Mouse (Mus musculus) liver, embryonic 15.5 days (tissue): ENCODE measurements around the gene Snrpd2. TPM values are rescaled to one million over a fixed set of nuclear protein-coding genes. Genes with fewer than 3 reads are reported as not detected.
A peak's percentile ranks its signal among the peaks of the same experiment; 100 is the strongest.

ENCODE experiments used
- ATAC-seq: fragments of 200-750 bp; cut with Nextera tagmentation; 2 replicates; pipeline ENCODE4 v1.8.0; 2017; ENCODE audit warnings: moderate number of reproducible peaks, mild to moderate bottlenecking, moderate library complexity; ENCODE audit not compliant: insufficient read depth
- H3K27ac ChIP-seq: fragments of 300-500 bp; sonication (generic); replicated peaks from 2 replicates; pipeline ENCODE4 v1.5.1; 2015; ENCODE audit warnings: mild to moderate bottlenecking, inconsistent platforms
- H3K27me3 ChIP-seq: fragments of 300-500 bp; sonication (generic); 2 replicates; pipeline ENCODE4 v1.6.1; 2015; ENCODE audit warnings: mild to moderate bottlenecking, inconsistent platforms
- H3K36me3 ChIP-seq: fragments of 300-500 bp; sonication (generic); replicated peaks from 2 replicates; pipeline ENCODE4 v1.6.1; 2015; ENCODE audit warnings: moderate library complexity, mild to moderate bottlenecking, inconsistent platforms
- H3K4me1 ChIP-seq: fragments of 300-500 bp; sonication (generic); replicated peaks from 2 replicates; pipeline ENCODE4 v1.6.1; 2015; ENCODE audit warnings: inconsistent platforms
- H3K4me2 ChIP-seq: fragments of 300-500 bp; sonication (generic); 2 replicates; pipeline ENCODE4 v1.6.1; 2015; ENCODE audit warnings: moderate library complexity, mild to moderate bottlenecking, inconsistent platforms
- H3K4me3 ChIP-seq: fragments of 300-500 bp; sonication (generic); replicated peaks from 2 replicates; pipeline ENCODE4 v1.5.1; 2015; ENCODE audit warnings: mild to moderate bottlenecking, inconsistent platforms
- H3K9ac ChIP-seq: fragments of 300-500 bp; sonication (generic); 2 replicates; pipeline ENCODE4 v1.6.1; 2015; ENCODE audit warnings: moderate library complexity, mild to moderate bottlenecking, inconsistent platforms
- H3K9me3 ChIP-seq: fragments of 300-500 bp; sonication (generic); replicated peaks from 2 replicates; pipeline ENCODE4 v1.6.1; 2016; ENCODE audit warnings: inconsistent platforms
- WGBS: fragments of 180-500 bp; shearing (Covaris S2); methylation state at CpG from one replicate; pipeline ENCODE4 v1.1.7; 2015; ENCODE audit warnings: mixed read lengths; ENCODE audit not compliant: insufficient replicate concordance; 5-methylcytosine and 5-hydroxymethylcytosine counted together
- polyA plus RNA-seq: library from polyadenylated mRNA; unstranded; fragments of >200 nt; fragmentation: Nextera tagmentation; extraction: Ambion mirVana; gene quantifications from 2 replicates; pipeline ENCODE4 v1.2.1, GENCODE M21; 2015

Snrpd2 gene
- 52.8 and 55.6 TPM in 2 replicates for polyA plus RNA-seq

GRCm38 (mm10) chr7:19149626-19150025 is at the start of gene Snrpd2:
Gene Snrpd2 (plus strand): TSS chr7:19149722.
- under 1% methylated on average over 24 of the region's 24 CpGs for WGBS
- Histone ChIP-seq H3K4me1 (peaks cover 30% of the 10 kb centered on the region), H3K36me3 (peaks cover 28% of the 10 kb centered on the region), H3K9me3 (no peaks in the 10 kb centered on the region), H3K4me2 (peak within 1 kb of the TSS; percentile 97), H3K27ac (peak within 1 kb of the TSS; percentile 87), H3K4me3 (peak within 1 kb of the TSS; percentile 64), H3K27me3 (0 out of 2 replicates have a peak, but pooled peaks cover 9% of the 10 kb centered on the region), H3K9ac (peak within 1 kb of the TSS; percentile 76)
- ATAC-seq: peak; percentile 86

GRCm38 (mm10) chr7:19100290-19100689 is 49.2 kb upstream of the Snrpd2 start:
- no peak overlapping the region for H3K27ac ChIP-seq
- H3K9me3 ChIP-seq: no peaks in the 10 kb centered on the region
- no peak overlapping the region for H3K9ac ChIP-seq
- no peak for ATAC-seq
- H3K27me3 ChIP-seq: peaks cover 62% of the 10 kb centered on the region
- H3K36me3 ChIP-seq: no peaks in the 10 kb centered on the region
- H3K4me2 ChIP-seq: no peak overlapping the region
- H3K4me3 ChIP-seq: no peak overlapping the region
- H3K4me1 ChIP-seq: peaks cover 22% of the 10 kb centered on the region
- 47% methylated on average over 1 of the region's 1 CpGs for WGBS

DNA sequence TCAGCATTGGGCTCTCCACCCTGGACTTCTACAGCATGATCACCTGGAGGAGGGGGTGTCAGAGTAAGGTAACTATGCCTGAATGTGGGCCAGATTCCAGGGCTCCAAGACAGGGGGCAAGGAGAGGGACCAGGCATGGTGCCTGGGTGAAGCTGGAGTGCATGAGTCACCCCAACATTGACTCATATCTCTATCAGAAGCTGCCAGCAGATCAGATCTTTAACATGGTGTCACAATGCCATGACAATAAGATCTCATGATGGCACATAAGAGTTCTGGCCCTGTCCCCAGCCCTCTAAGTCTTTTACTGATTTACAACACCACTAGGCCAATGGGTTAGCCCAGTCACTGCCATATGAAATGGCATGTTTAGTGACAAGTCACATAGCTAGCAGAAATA is 45.8 kb upstream of the Snrpd2 start:
- Histone ChIP-seq H3K27me3 (peaks cover 42% of the 10 kb centered on the region), H3K9me3 (no peaks in the 10 kb centered on the region), H3K4me2 (no peak overlapping the region), H3K27ac (no peak overlapping the region), H3K4me1 (0 out of 2 replicates have a peak, but pooled peaks cover 3% of the 10 kb centered on the region), H3K36me3 (no peaks in the 10 kb centered on the region), H3K9ac (no peak overlapping the region), H3K4me3 (no peak overlapping the region)
- ATAC-seq: no peak

DNA sequence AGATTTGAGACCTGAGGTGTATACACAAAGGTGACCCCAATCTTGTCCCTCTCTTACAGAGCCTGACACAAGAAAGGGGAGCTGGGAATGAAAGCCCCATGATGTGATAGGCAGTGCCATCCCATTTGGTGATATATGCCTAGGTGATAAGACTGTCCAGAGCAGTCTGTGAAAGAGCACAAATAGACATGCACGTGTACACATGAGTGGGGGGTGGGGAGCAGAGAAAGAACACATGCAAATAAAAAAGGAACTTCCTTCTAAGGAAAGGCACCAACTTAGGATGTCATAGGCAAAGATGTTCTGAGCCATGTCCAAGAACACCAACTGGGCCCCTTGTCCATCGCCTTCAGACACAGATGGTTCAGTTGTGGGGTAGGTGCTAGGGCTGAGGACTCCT is 45.0 kb upstream of the Snrpd2 start:
- Histone ChIP-seq H3K27ac (no peak overlapping the region), H3K9ac (no peak overlapping the region), H3K4me1 (0 out of 2 replicates have a peak, but pooled peaks cover 3% of the 10 kb centered on the region), H3K4me3 (no peak overlapping the region), H3K36me3 (no peaks in the 10 kb centered on the region), H3K4me2 (no peak overlapping the region), H3K27me3 (peaks cover 37% of the 10 kb centered on the region), H3K9me3 (no peaks in the 10 kb centered on the region)
- 42% methylated on average over 2 of the region's 2 CpGs for WGBS
- ATAC-seq: no peak

- no peaks in the 10 kb centered on the region for H3K36me3 ChIP-seq
- ATAC-seq: no peak
Observed at GRCm38 (mm10) chr7:19107436-19107835, 42.1 kb upstream of the Snrpd2 start.

GRCm38 (mm10) chr7:19109565-19109964 is 40.0 kb upstream of the Snrpd2 start:
- 0 out of 2 replicates have a peak, but pooled peaks cover 3% of the 10 kb centered on the region for H3K4me1 ChIP-seq
- no peak overlapping the region for H3K27ac ChIP-seq
- 46% methylated on average over 1 of the region's 1 CpGs for WGBS
- H3K36me3 ChIP-seq: no peaks in the 10 kb centered on the region
- no peak overlapping the region for H3K4me3 ChIP-seq
- H3K9ac ChIP-seq: no peak overlapping the region
- ATAC-seq: no peak
- H3K27me3 ChIP-seq: peaks cover 38% of the 10 kb centered on the region
- no peaks in the 10 kb centered on the region for H3K9me3 ChIP-seq
- no peak overlapping the region for H3K4me2 ChIP-seq

More at GRCm38 (mm10) chr7:19107436-19107835, 42.1 kb upstream of the Snrpd2 start:
- Histone ChIP-seq H3K4me3 (no peak overlapping the region), H3K4me1 (0 out of 2 replicates have a peak, but pooled peaks cover 3% of the 10 kb centered on the region), H3K27me3 (peaks cover 34% of the 10 kb centered on the region), H3K9ac (no peak overlapping the region), H3K27ac (no peak overlapping the region), H3K9me3 (no peaks in the 10 kb centered on the region), H3K4me2 (no peak overlapping the region)
- WGBS: 27% methylated on average over 3 of the region's 3 CpGs

DNA sequence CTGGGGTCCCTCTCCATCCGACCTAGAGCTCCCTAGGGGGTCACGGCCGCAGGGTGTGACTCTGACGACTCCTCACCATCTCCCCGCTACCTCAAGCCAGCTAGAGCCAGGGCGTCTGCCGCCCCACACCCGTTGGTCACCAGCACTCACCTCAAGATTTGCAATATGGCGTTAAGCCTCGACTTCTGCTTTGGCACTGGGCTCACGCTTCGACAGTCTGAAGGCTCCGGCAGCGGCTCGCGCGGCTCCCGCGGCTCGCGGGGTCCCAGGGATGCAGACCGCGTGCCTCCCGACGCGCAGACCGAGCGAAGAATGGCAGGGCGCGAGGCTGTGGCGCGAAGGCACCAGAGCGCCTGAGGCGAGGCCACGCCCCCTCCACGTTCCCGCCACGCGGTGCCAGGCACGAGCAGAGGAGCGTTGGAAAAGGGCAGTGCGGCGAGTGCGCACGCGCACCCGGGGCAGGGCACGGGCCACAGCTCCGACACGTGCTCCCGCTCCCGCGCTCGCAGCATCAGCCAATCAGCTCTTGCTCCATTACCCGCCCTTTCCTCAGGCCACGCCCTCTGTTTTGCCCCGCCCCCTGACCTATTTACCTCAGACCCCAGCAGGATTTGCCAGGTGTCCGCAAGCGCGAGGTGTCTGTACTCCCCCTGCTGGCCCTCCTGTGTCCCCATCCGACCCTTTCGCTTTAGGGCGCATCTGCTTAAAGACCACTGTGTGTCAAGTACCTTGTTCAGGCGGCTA is 31.3 kb upstream of the Snrpd2 start, which contains the start of gene Gm4969:
TSS of gene Gm4969 (minus strand) at position 341 of the 744 bp plus-strand sequence.
- peak within 1 kb of the TSS; percentile 76 for H3K4me3 ChIP-seq
- peak within 1 kb of the TSS; percentile 83 for H3K4me2 ChIP-seq
- no peaks in the 10 kb centered on the region; the same call in 1 of the 2 replicates for H3K9me3 ChIP-seq
- WGBS: 26% methylated on average over 64 of the region's 64 CpGs
- peaks cover 25% of the 10 kb centered on the region for H3K4me1 ChIP-seq
- H3K27ac ChIP-seq: no peak within 1 kb of the TSS
- H3K27me3 ChIP-seq: peaks cover 26% of the 10 kb centered on the region
- no peaks in the 10 kb centered on the region for H3K36me3 ChIP-seq
- no peak within 1 kb of the TSS for H3K9ac ChIP-seq
- ATAC-seq: no peak

- Histone ChIP-seq H3K4me3 (peak overlapping the region; percentile 76), H3K4me1 (peaks cover 25% of the 10 kb centered on the region), H3K27me3 (peaks cover 19% of the 10 kb centered on the region), H3K27ac (no peak overlapping the region), H3K9me3 (no peaks in the 10 kb centered on the region; the same call in 1 of the 2 replicates), H3K4me2 (peak overlapping the region; percentile 83), H3K9ac (no peak overlapping the region), H3K36me3 (no peaks in the 10 kb centered on the region)
- 86% methylated on average over 8 of the region's 8 CpGs for WGBS
- peak; percentile 3 for ATAC-seq
Observed at GRCm38 (mm10) chr7:19119083-19119482, 30.4 kb upstream of the Snrpd2 start.

GRCm38 (mm10) chr7:19119631-19120429 is 29.7 kb upstream of the Snrpd2 start, which contains the start of gene Fbxo46:
Gene Fbxo46 (plus strand): TSS chr7:19119859.
- Histone ChIP-seq H3K27ac (peak within 1 kb of the TSS; percentile 45; the same call in 1 of the 2 replicates), H3K27me3 (peaks cover 16% of the 10 kb centered on the region), H3K4me3 (peak within 1 kb of the TSS; percentile 76), H3K9ac (peak within 1 kb of the TSS; percentile 76), H3K4me1 (peaks cover 25% of the 10 kb centered on the region), H3K36me3 (no peaks in the 10 kb centered on the region), H3K9me3 (no peaks in the 10 kb centered on the region; the same call in 1 of the 2 replicates), H3K4me2 (peak within 1 kb of the TSS; percentile 83)
- peak; percentile 96 for ATAC-seq
- under 1% methylated on average over 34 of the region's 34 CpGs for WGBS

DNA sequence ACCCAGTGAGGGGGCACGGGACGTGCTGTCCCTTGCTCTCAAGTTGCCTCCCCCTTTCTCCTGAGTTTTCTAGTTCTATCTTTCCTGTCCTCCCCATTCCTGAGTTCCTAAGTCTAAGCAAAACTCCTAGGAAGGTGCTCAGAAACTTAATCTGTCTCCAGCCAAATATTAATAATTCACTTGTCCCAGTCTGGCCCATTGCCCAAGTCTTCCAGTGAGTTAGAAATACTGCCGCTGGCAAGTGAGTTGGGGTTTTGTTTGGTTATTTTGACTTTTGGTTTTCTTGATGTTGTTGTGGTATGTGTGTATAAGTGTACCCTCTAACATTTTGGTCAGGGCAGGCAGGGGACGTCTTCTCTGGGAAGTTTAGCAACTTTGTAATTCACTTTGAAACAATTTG is 27.8 kb upstream of the Snrpd2 start:
- Histone ChIP-seq H3K4me2 (no peak overlapping the region), H3K4me1 (peaks cover 25% of the 10 kb centered on the region), H3K36me3 (no peaks in the 10 kb centered on the region), H3K9me3 (no peaks in the 10 kb centered on the region; the same call in 1 of the 2 replicates), H3K9ac (no peak overlapping the region), H3K27me3 (peaks cover 16% of the 10 kb centered on the region), H3K27ac (no peak overlapping the region), H3K4me3 (no peak overlapping the region)
- no peak for ATAC-seq
- WGBS: 77% methylated on average over 4 of the region's 4 CpGs

- ATAC-seq: no peak
- Histone ChIP-seq H3K27ac (no peak overlapping the region), H3K9me3 (no peaks in the 10 kb centered on the region), H3K27me3 (no peaks in the 10 kb centered on the region), H3K9ac (no peak overlapping the region), H3K4me3 (no peak overlapping the region), H3K4me2 (no peak overlapping the region), H3K4me1 (peaks cover 17% of the 10 kb centered on the region), H3K36me3 (0 out of 2 replicates have a peak, but pooled peaks cover 3% of the 10 kb centered on the region)
- 81% methylated on average over 6 of the region's 6 CpGs for WGBS
Observed at GRCm38 (mm10) chr7:19124713-19125112, 24.8 kb upstream of the Snrpd2 start.
